Mouse (Mus musculus) kidney, postnatal 10 days (tissue): Measurements from ENCODE around the gene Fig4.

Source experiments
- DNase-seq: peaks from one replicate; pipeline ENCODE4 v3.0.0; 2021; ENCODE audit warnings: mixed read lengths

The Fig4 gene

DNA sequence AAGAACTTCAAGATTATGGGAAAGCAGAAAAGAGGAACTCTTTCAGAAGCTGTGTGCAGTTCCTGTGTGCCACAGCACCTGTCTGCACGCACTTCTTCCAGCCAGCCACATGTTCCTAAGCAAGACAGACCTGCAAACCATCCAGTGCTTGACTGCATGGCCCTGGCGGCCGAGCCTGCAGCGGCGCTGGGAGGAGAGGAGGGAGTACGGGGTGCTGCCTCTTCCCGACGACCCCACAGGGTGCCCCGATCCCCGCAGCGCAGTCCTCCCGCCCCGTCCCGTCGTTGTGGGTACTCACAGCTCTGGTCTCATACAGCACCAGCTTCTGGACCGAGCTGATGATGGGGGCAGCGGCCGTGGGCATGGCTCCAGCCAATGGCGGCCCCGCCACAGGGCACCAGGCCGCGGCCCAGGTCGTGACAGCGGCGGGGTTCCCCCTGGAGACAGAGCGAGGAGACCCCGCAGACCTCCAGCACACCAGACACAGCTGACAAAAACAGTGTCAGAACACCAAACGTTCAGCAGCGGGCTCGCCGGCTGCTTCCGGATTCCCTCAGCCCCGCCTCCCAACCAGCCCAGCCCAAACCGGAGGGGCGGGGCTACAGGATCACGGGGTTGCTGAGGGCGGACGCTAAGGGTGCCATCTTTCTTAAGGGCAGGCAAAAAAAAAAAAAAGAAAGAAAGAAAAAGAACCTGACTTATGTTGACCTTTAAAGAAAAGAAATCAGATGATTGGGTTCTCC, at the start of gene Fig4:
Gene Fig4 (minus strand): TSS at position 572 of the 743 bp plus-strand sequence.
- DNase-seq, result peak; percentile 94

DNA sequence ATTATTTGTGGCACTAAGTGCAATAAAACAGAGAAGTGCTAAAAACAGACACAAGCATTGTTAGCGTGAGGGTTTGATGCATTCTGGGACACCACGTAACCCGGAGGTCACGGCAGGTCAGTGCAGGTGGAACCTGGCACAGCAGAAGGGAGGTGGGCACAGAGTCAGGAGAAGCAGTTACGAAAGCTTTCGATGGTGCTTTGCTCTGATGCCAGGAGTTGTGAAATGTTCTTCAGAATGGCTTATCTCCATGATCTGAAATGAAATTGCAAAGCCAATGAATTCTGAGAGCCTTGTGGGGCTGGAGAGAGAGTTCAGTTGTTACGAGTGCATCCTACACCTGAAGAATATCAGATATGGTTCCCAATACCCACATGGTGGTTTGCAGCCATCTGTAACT, 38.3 kb upstream of the Fig4 start:
- no peak for DNase-seq

DNA sequence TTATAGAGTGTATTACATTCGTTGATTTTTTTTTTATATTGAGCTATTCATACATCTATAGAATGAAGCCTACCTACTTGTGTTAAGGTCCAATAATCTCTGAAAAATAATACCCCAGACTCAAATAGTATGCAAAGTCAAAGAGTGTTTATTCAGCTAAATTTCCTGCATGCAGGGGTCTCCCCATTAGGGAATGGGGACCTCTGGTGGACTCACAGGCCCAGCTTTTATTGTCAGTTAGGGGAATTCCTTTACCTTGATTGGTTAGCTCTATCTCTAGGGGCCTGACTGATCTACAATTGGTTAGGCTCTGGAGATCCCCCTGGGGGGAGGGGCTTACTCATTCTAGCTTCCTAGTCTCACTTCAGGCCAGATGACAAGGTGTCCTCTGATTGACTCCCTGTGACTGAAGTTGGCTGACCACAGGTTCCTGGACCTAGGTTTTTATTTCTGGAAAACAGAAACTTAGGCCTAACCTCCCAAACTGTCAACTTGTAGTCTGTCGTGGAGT, 29.5 kb upstream of the Fig4 start:
- no peak for DNase-seq

DNA sequence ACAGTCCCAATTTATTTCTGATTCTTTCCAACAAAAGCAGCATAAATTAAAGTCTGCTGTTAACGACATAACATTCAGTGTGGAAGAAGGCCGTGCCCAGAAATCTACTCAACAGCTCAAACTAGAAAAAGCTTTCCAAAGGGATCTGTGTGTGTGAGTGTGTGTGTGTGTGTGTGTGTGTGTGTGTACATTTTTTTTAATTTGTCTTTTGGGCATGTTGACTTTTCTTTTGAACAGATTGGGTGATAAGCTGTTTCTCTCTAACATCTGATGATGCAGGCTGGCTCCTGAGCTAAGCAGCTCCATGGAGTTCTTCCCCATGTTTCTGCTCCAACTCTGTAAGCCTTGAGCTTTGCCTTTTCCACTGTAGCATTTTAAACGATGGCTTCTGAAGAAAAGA, 12.8 kb upstream of the Fig4 start:
- DNase-seq, result no peak

DNA sequence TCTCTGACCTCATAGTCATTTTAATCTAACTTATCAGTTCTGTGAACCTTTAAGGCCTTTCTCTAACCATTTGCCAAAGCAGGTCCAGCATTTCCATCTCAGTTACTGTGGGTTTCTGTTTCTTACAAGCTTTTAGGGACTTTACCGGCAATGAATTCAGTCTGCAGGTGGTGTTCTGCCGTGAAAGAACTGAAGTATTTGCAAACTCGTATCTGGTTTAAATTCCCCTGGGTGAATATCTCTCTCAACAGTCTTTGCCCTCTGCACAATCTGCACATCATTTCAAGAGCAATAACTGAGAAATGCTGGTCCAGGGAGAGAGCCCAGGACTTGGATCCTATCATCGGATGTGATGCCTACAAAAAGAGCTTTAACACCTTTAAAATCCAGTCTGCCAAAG, 5.1 kb upstream of the Fig4 start:
- DNase-seq, result no peak

DNA sequence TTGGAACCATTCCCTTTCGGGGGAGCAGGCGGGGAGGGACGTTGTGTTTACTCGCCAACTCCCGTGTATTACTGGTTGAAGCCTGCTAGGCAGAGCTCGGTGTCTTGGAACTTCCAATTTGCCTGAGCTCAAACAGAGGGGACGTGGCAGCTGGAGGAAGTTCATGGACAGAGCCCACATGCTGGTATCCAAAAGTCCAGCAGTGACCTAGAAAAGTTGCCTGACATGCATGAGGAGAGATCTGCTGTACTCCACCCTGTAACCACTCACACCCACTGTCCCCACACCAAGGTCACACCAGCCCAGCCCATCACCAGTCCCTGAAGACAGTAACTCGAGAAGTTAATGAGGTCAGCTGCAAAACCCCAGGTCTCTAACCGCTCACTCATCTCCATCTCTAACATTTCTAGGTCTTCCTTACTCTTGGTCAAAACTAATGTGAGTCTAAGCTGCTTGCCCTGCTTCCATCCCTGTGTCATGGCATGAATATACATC, 1.9 kb upstream of the Fig4 start:
- no peak for DNase-seq

DNA sequence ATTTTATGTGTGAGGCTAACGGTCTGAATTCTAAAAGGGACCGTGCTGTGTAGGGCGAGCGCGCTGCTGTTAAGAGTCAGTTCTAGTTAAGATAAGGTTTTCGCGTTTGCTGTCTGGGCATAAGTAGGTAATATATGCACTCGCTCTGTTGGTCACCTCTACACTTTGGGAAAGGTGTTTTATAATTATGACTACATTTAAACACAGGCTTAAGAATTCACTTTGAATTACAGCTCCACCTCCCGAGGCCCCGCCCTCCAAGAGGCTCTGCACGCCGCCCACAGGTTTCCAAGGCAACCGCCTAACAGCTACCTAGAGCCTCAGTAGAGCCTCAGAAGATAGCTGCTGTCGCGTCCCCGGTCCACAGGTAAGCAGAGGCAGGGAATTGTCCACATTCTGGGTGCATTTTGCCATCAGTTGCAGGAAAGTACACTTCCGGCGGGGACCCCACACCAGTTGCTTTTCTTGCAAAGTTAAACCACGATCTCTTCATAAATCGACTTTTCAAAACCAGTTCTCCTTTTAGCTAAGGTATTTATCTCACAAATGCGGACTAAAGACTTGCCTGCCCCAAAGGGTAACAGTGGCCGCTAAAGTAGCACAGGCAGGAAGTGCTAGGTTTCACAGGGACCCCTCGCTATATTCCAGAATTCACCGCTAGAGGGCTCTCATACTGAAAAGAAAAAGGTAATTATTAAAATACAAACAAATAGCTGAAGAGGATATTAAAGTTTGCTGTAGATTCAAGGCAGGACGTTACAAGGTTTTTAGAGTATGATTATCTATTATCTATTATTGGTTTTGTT, 782 bp upstream of the Fig4 start, which contains the start of gene Ak9:
Gene Ak9 (plus strand): TSS at position 342 of the 806 bp plus-strand sequence.
- DNase-seq, result peak; percentile 93

DNA sequence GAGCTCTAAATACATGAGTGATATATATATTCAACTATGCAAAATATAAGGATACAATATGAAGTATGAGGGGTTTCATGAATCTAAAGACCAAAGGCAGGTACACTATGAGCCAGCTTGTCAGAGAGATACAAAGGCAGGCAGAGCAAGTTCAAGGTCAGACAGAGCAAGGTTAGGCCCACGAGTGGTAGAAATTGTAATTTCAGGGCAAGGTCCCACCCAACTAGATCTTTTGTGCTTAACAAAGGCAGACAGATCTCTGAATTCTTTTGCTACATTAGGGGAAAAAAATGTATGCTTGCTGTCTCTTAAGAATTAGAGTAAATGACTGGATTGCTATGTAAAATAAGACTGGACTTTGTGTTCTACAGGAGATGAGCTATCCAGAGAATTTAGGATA, 2.9 kb downstream of the Fig4 start:
- DNase-seq, result no peak

DNA sequence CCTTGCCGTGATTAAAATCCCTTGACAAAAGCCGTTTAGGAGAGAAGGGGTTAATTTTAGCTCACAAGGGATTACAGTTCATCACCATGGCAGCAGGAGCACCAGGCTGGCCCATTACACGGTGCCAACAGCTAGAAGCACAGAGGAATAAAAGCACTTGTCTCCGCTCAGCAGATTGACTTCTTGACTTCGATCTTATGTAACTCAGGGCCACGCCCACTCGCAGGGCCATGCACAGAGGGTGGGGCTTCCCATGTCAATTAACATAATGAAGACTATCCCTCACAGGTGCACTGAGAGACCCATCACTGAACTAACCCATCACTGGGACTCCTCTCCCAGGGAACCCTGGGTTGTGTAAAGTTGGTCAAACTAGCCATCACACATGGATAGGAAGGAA, 7.9 kb downstream of the Fig4 start:
- DNase-seq, result peak; percentile 17

DNA sequence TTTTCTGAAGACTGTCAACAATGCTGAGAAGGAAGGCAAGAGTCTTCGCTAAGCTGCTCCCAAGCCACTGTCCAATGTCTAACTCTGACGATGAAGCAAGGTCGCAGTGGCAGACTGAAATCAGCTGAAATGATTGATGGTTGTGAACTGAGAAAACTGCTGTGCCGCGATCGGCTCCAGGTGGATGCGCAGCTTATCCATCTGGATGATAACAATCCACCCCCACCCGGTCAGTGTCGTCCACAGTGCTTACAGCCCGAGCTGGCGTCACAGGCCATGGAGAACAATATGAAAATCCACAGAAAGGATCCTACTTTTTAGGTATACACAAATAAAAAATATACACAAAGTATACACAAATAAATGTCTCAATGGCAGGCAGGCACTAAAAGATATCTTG, 8.3 kb downstream of the Fig4 start:
- DNase-seq, result no peak

DNA sequence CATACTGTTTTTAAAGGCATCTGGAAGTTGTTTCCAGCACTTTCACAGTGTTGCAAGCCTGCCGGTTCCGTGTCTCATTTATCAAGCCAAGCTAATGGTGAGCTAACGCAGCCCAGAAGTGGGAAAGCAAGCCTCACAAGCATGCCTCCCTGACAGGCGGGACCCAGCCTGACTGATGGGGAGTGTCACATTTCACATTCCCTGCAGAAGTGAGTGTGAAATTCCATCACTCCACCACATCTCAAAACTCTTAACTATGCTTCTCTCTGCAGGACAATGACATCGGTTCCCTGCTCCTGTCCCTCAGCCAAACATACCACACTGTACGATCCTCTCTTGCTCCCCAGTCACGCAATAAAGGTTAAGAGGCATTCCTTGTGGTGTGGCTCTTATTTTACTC, 10.0 kb downstream of the Fig4 start:
- DNase-seq, result peak; percentile 21

DNA sequence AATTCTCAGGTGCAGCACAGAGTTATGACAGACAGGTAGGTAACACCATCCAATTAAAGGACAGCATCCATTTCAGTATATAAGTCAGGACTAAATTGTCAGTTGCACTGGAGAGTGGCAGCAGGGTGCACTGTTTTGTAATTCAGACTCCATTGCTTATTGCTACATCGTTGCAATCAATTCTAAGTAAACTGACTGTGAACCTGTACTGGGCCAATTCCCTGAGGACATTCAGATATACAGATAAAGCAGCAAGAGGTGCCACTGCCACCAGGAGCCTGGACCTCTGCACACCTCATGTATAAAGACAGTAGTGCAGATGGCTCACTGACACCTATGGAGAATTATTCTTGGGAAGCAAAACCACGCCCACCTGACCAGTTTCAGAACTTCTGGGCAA, 12.0 kb downstream of the Fig4 start:
- no peak for DNase-seq

DNA sequence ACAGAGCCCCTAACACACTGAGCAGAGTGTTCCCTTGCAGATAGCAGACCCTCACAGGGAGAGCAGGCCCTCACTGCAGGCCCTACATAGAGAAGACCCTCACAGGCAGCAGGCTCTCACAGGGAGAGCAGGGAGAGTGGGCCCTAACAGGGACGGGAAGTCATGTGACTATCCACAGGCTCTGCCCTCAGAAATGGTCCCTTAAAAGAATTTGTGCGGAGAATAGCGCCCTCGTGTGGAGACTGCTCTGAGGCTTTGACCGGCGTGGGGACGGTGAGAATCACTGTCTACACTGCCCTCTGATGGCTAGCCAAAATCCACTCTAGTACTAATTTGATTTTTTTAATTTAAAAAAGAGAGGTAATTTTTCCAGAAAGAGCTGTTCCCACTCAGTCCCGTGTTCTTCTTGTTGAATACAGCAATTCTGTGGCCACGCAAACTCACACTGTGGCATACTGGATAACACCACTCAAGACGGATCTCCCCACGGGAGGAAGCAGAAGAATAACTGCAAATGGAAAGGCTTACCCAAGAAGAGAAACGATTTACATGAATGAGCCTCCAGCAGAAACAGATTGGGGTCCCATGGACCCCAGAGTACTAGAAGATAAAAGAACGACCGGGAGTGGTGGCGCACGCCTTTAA, 14.2 kb downstream of the Fig4 start:
- DNase-seq, result peak; percentile 90

DNA sequence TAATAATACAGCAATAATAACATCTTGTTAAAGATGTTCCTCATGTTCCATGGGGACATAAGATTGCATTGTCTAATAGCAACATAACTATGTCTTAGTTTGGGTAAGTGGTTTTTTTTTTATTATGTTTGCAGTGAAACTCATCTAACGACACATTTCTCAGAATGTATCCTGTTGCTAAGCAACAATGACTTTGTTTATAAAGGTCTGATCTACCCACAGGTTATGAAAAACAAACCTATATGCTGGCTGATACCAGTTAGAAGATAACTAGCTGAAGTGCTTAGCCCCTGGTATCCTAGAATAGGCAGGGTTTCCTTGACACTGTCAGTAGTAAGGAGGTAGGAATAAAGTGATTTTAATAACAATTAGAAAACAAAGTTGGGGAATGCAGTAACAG, 15.0 kb downstream of the Fig4 start:
- DNase-seq, result no peak

DNA sequence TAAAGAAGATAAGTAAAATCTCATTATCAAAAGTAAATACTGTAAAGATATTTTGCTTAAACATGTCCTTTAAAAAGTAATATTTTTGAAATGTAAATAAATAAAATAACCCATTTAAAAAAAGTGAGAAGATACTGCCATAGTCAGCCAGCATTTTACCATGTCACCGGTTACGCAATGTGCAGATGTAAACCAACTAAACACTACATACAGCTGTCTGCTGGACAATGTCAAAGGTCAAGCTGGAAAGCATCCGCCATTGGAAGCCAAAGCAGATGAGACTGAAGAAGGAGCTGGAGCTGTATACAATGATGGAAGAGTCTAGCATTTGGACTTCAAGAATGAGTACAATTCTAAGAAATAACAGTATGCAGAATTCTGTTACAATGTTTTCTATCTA, 15.4 kb downstream of the Fig4 start:
- no peak for DNase-seq

DNA sequence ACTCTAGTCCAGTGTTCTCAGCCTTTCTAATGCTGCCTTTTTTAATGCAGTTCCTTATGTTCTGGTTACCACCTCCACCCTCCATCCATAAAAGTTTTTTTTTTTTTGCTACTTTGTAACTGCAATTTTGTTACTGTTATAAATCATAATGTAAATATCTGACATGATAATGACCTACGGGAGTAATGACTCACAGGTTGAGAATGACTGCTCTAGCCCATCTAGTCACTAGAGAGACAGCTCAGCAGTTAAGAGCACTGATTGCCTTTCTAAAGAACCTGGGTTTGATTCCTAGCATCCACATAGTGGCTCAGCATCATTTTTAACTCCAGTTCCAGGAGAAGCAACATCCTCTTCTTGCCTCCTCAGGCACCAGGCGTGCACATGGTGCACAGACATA, 21.0 kb downstream of the Fig4 start:
- no peak for DNase-seq

DNA sequence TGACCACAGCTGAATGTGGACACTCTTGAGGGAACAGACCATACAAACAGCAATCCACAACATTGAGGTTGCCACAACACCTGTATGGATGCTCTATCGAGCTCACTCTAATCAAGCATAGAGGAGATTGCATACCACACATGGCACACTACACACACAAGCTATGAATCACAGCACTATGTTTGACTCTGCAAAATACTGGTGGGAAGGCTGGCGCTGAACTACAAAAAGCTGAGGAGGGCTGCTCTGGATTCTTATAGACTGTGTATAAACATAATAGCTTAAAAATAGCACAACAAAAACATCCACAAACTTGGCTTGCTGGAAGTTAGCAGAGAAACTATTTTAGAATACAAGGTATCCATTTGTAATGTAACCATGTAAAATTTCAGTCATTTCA, 22.3 kb downstream of the Fig4 start:
- DNase-seq, result no peak

DNA sequence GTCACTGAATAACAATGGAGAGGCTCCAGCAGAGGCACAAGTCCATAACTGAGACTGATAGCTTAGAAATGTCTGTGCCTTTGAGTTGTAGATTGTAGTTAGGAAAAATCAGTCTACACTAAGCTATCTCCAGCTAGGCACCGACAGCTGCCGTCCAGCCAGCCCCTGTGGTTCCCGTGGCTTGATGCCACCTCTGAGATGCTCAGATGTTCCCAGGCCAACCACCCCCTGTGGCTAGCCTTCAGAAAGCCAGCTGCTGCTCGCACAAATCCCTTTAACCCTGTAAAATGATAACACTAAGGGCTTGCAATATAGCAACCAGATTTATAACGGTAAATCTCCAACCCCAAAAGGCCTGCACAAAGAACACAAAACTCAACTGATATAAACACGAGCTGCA, 22.9 kb downstream of the Fig4 start:
- no peak for DNase-seq

DNA sequence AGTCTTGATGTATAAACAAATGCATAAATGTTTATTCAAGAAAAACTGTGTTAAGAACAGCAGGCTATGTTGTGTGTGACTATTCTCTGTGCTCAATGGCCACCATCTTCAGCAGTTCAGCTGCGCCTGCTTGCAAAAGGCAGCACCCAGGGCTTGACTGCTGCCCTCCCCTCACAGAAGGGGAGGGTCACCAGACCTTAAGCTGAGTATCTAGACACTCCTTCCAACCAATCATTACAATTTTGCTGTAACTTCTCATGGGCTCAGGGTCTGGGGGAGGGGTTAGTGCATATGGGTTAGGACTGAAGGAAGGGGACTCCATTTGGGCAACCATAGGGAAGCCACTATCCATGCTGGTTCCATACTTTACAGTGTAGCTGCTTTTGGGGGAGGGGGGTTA, 24.3 kb downstream of the Fig4 start:
- DNase-seq, result no peak

DNA sequence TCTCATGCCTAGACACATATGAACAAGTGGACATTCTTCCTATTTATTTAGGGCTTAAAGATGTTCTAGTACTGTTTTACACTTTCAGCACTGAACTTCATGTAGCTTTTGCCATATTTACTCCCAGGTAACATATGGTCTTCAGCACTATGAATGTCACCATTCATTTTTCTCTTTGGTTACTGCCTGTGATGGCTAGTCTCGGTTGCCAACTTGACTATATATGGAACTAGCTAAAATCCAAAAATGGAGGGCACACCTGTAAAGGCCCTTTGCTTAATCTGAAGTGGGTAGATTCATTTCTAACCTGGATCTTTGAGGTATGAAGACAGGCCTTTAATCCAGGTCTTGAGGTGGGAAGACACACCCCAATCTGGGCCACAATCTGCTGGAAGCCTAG, 28.2 kb downstream of the Fig4 start:
- no peak for DNase-seq

DNA sequence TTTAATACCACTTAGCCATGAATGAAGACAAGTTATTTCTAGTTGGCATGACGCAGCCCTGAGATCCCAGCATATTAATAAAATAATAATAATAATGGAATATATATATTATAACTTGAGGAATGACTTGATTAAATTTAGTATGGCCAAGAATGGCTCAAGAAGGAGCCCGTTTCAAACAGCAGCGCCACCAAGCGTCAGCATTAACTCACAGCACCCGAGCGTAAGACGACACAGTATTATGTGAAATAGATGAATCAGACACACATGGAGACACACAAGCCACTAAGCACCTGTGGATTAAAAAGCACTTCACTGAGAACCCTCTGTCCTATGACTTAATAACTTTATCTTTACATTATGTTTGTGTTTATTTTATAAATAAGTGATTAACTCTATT, 31.2 kb downstream of the Fig4 start:
- DNase-seq, result peak; percentile 31

DNA sequence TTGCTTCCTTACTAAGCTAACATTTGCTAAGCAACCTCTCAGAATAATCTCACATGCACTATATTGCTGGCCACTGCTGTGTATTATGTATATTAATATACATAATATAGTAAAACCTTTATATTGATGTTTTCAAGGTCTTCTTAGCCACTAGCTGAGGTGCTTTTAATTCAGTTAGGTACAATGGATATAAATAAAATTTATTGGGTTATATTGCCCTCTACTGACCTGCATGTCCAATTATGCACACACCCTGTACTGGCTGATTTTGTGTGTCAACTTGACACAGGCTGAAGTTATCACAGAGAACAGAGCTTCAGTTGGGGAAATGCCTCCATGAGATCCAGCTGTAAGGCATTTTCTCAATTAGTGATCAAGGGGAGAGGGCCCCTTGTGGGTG, 41.2 kb downstream of the Fig4 start:
- DNase-seq, result no peak

DNA sequence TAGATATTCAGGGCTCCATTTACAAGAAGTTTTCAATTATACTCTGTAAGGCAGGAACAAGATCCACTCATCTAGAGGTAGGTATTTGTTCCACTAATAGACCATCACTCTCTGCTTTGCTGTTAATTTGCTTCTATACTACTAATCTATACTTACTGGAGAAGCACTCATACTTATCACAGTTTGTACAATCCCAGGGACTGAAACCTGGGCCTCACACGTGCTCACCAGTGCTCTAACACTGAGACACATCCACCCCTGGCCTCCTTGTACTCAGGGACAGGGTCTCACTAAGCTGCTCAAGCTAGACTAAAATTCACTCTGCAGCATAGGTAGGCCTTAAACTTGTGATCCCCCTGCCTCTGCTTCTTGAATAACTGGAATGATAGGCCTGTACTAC, 41.8 kb downstream of the Fig4 start:
- no peak for DNase-seq
